Mouse (Mus musculus): ENCODE measurements around the gene Slc18a2. TPM values are rescaled to one million over a fixed set of nuclear protein-coding genes. Genes with fewer than 3 reads are reported as not detected.

Slc18a2 gene
- total RNA-seq, 1 experiment: 0.18 TPM

GRCm38 (mm10) chr19:59248144-59248543 lies 12.6 kb upstream of the Slc18a2 start:
- Histone ChIP-seq H3K36me3 (ENCODE audit: control insufficient read depth, insufficient read depth, low read length, poor library complexity, severe bottlenecking) (no peaks in the 10 kb centered on the region), H3K9me3 (ENCODE audit: control insufficient read depth, insufficient read depth, low read depth, low read length) (no peaks in the 10 kb centered on the region), H3K4me1 (ENCODE audit: control insufficient read depth in 2 of 2, insufficient read depth in 2 of 2, low read length in 2 of 2, poor library complexity in 1 of 2) (no peaks in the 10 kb centered on the region), H3K4me3 (ENCODE audit: insufficient read depth in 1 of 2, low read depth in 1 of 2, low read length in 2 of 2, poor library complexity in 1 of 2, severe bottlenecking in 1 of 2) (no peak overlapping the region), H3K27ac (ENCODE audit: insufficient read depth, low read depth, low read length, poor library complexity, severe bottlenecking) (no peak overlapping the region), H3K9ac (ENCODE audit: insufficient read depth, low read depth, low read length, poor library complexity, severe bottlenecking) (no peak overlapping the region)
- TF ChIP-seq CHD2 (IDR thresholded peaks at IDR 0.05; ENCODE audit: low read depth, low read length) (no peak), ZC3H11A (IDR thresholded peaks at IDR 0.05; ENCODE audit: borderline replicate concordance, low read depth, low read length) (no peak), HCFC1 (IDR thresholded peaks at IDR 0.05; ENCODE audit: borderline replicate concordance, insufficient read depth, low read length) (no peak), ZNF384 (IDR thresholded peaks at IDR 0.05; ENCODE audit: low read depth, low read length) (no peak), MAFK (IDR thresholded peaks at IDR 0.05; ENCODE audit: insufficient read depth, low read depth, low read length) (no peak)
- in situ Hi-C loops (cut with MboI; ENCODE audit: low sequenced_read_pairs in 2 of 2, unreplicated experiment in 2 of 2): no loop called here
- DNase-seq (ENCODE audit: low read depth, low spot score): no peak

GRCm38 (mm10) chr19:59248553-59249286 lies 12.0 kb upstream of the Slc18a2 start:
- DNase-seq (ENCODE audit: low read depth, low spot score): no peak
- Histone ChIP-seq H3K27ac (ENCODE audit: insufficient read depth, low read depth, low read length, poor library complexity, severe bottlenecking) (no peak overlapping the region), H3K36me3 (ENCODE audit: control insufficient read depth, insufficient read depth, low read length, poor library complexity, severe bottlenecking) (no peaks in the 10 kb centered on the region), H3K4me3 (ENCODE audit: insufficient read depth in 1 of 2, low read depth in 1 of 2, low read length in 2 of 2, poor library complexity in 1 of 2, severe bottlenecking in 1 of 2) (no peak overlapping the region), H3K9me3 (ENCODE audit: control insufficient read depth, insufficient read depth, low read depth, low read length) (no peaks in the 10 kb centered on the region), H3K9ac (ENCODE audit: insufficient read depth, low read depth, low read length, poor library complexity, severe bottlenecking) (no peak overlapping the region), H3K4me1 (ENCODE audit: control insufficient read depth in 2 of 2, insufficient read depth in 2 of 2, low read length in 2 of 2, poor library complexity in 1 of 2) (no peaks in the 10 kb centered on the region)
- in situ Hi-C loops (cut with MboI; ENCODE audit: low sequenced_read_pairs in 2 of 2, unreplicated experiment in 2 of 2): no loop called here
- TF ChIP-seq ZNF384 (IDR thresholded peaks at IDR 0.05; ENCODE audit: low read depth, low read length): no peak
- no peak for TF ChIP-seq CHD2 (IDR thresholded peaks at IDR 0.05; ENCODE audit: low read depth, low read length)
- no peak for TF ChIP-seq HCFC1 (IDR thresholded peaks at IDR 0.05; ENCODE audit: borderline replicate concordance, insufficient read depth, low read length)
- no peak for TF ChIP-seq MAFK (IDR thresholded peaks at IDR 0.05; ENCODE audit: insufficient read depth, low read depth, low read length)
- TF ChIP-seq ZC3H11A (IDR thresholded peaks at IDR 0.05; ENCODE audit: borderline replicate concordance, low read depth, low read length): no peak

GRCm38 (mm10) chr19:59252651-59253050 lies 8.0 kb upstream of the Slc18a2 start:
- no peak overlapping the region for H3K9ac ChIP-seq (ENCODE audit: insufficient read depth, low read depth, low read length, poor library complexity, severe bottlenecking)
- no peak overlapping the region for H3K4me3 ChIP-seq (ENCODE audit: insufficient read depth in 1 of 2, low read depth in 1 of 2, low read length in 2 of 2, poor library complexity in 1 of 2, severe bottlenecking in 1 of 2)
- TF ChIP-seq CHD2 (IDR thresholded peaks at IDR 0.05; ENCODE audit: low read depth, low read length) (no peak), MAFK (IDR thresholded peaks at IDR 0.05; ENCODE audit: insufficient read depth, low read depth, low read length) (no peak)
- H3K9me3 ChIP-seq (ENCODE audit: control insufficient read depth, insufficient read depth, low read depth, low read length): no peaks in the 10 kb centered on the region
- H3K27ac ChIP-seq (ENCODE audit: insufficient read depth, low read depth, low read length, poor library complexity, severe bottlenecking): no peak overlapping the region
- H3K4me1 ChIP-seq (ENCODE audit: control insufficient read depth in 2 of 2, insufficient read depth in 2 of 2, low read length in 2 of 2, poor library complexity in 1 of 2): no peaks in the 10 kb centered on the region
- no peaks in the 10 kb centered on the region for H3K36me3 ChIP-seq (ENCODE audit: control insufficient read depth, insufficient read depth, low read length, poor library complexity, severe bottlenecking)
- in situ Hi-C loops (cut with MboI; ENCODE audit: low sequenced_read_pairs in 2 of 2, unreplicated experiment in 2 of 2): no loop called here
- DNase-seq (ENCODE audit: low read depth, low spot score): no peak

- no peaks in the 10 kb centered on the region for H3K36me3 ChIP-seq (ENCODE audit: control insufficient read depth, insufficient read depth, low read length, poor library complexity, severe bottlenecking)
- in situ Hi-C loops (cut with MboI; ENCODE audit: low sequenced_read_pairs in 2 of 2, unreplicated experiment in 2 of 2): no loop called here
- no peak overlapping the region for H3K4me3 ChIP-seq (ENCODE audit: insufficient read depth in 1 of 2, low read depth in 1 of 2, low read length in 2 of 2, poor library complexity in 1 of 2, severe bottlenecking in 1 of 2)
- H3K4me1 ChIP-seq (ENCODE audit: control insufficient read depth in 2 of 2, insufficient read depth in 2 of 2, low read length in 2 of 2, poor library complexity in 1 of 2): 0 out of 4 replicates have a peak, but pooled peaks cover 0 to 2% of the 10 kb centered on the region in 2 experiments
- H3K9me3 ChIP-seq (ENCODE audit: control insufficient read depth, insufficient read depth, low read depth, low read length): no peaks in the 10 kb centered on the region
- H3K9ac ChIP-seq (ENCODE audit: insufficient read depth, low read depth, low read length, poor library complexity, severe bottlenecking): no peak overlapping the region
- H3K27ac ChIP-seq (ENCODE audit: insufficient read depth, low read depth, low read length, poor library complexity, severe bottlenecking): no peak overlapping the region
- DNase-seq (ENCODE audit: low read depth, low spot score): no peak
- TF ChIP-seq MAFK (IDR thresholded peaks at IDR 0.05; ENCODE audit: insufficient read depth, low read depth, low read length): no peak
- no peak for TF ChIP-seq HCFC1 (IDR thresholded peaks at IDR 0.05; ENCODE audit: borderline replicate concordance, insufficient read depth, low read length)
- TF ChIP-seq ZC3H11A (IDR thresholded peaks at IDR 0.05; ENCODE audit: borderline replicate concordance, low read depth, low read length): no peak
- no peak for TF ChIP-seq ZNF384 (IDR thresholded peaks at IDR 0.05; ENCODE audit: low read depth, low read length)
- no peak for TF ChIP-seq CHD2 (IDR thresholded peaks at IDR 0.05; ENCODE audit: low read depth, low read length)
Observed at GRCm38 (mm10) chr19:59259633-59260032, 1.1 kb upstream of the Slc18a2 start.
